Mouse (Mus musculus) neural tube, embryonic 12.5 days (tissue): Measurements from ENCODE around the gene Letmd1. TPM values are rescaled to one million over a fixed set of nuclear protein-coding genes. Genes with fewer than 3 reads are reported as not detected.

ENCODE experiments used
- ATAC-seq: fragments of 200-750 bp; cut with Nextera tagmentation; 2 replicates; pipeline ENCODE4 v1.8.0; 2017; ENCODE audit warnings: low read depth, mild to moderate bottlenecking, moderate TSS enrichment, moderate library complexity; ENCODE audit not compliant: low FRiP score
- H3K27ac ChIP-seq: fragments of 300-500 bp; sonication (generic); 2 replicates; pipeline ENCODE4 v1.5.1; 2016
- H3K27me3 ChIP-seq: fragments of 300-500 bp; sonication (generic); replicated peaks from 2 replicates; pipeline ENCODE4 v1.6.1; 2016; ENCODE audit warnings: mild to moderate bottlenecking
- H3K36me3 ChIP-seq: fragments of 300-500 bp; sonication (generic); 2 replicates; pipeline ENCODE4 v1.6.1; 2016; ENCODE audit warnings: mild to moderate bottlenecking
- H3K4me1 ChIP-seq: fragments of 300-500 bp; sonication (generic); 2 replicates; pipeline ENCODE4 v1.6.1; 2016
- H3K4me2 ChIP-seq: fragments of 300-500 bp; sonication (generic); replicated peaks from 2 replicates; pipeline ENCODE4 v1.6.1; 2016; ENCODE audit warnings: mild to moderate bottlenecking
- H3K4me3 ChIP-seq: fragments of 300-500 bp; sonication (generic); 2 replicates; pipeline ENCODE4 v1.5.1; 2016
- H3K9ac ChIP-seq: fragments of 300-500 bp; sonication (generic); 2 replicates; pipeline ENCODE4 v1.6.1; 2016; ENCODE audit warnings: mild to moderate bottlenecking
- H3K9me3 ChIP-seq: fragments of 300-500 bp; sonication (generic); 2 replicates; pipeline ENCODE4 v1.6.1; 2016; ENCODE audit warnings: mild to moderate bottlenecking
- WGBS: fragments of 180-500 bp; shearing (Covaris S2); methylation state at CpG from one replicate; pipeline ENCODE4 v1.1.7; 2016; 5-methylcytosine and 5-hydroxymethylcytosine counted together
- polyA plus RNA-seq: library from polyadenylated mRNA; unstranded; fragments of >200 nt; fragmentation: Nextera tagmentation; extraction: Ambion mirVana; gene quantifications from 2 replicates; pipeline ENCODE4 v1.2.1, GENCODE M21; 2016

Letmd1 gene
- polyA plus RNA-seq, 1 experiment from 2014 or later: 50.6 TPM

DNA sequence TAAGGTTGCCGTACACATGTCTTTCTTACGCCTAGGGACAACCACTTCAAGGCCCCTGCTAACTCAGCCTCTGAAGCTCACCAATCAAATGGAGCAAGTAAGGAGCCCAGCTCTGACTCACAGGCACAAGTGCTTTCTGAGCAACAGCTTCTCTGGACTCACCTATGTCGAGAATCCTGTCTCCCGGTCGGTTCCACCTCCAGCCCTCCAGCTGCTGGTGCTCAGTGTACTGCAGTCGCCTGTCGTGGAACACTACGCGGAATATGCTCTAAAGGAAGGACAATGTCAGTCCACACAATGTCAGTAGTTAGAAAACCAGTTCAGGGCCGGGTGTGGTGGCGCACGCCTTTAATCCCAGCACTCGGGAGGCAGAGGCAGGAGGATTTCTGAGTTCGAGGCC is 56.6 kb downstream of the Letmd1 start:
- no peak overlapping the region for H3K4me2 ChIP-seq
- ATAC-seq: no peak
- H3K36me3 ChIP-seq: peaks cover 45% of the 10 kb centered on the region
- H3K9me3 ChIP-seq: no peaks in the 10 kb centered on the region
- 96% methylated on average over 14 of the region's 14 CpGs for WGBS
- no peaks in the 10 kb centered on the region for H3K27me3 ChIP-seq
- no peak overlapping the region for H3K4me3 ChIP-seq
- H3K4me1 ChIP-seq: no peaks in the 10 kb centered on the region
- no peak overlapping the region for H3K9ac ChIP-seq
- no peak overlapping the region for H3K27ac ChIP-seq

DNA sequence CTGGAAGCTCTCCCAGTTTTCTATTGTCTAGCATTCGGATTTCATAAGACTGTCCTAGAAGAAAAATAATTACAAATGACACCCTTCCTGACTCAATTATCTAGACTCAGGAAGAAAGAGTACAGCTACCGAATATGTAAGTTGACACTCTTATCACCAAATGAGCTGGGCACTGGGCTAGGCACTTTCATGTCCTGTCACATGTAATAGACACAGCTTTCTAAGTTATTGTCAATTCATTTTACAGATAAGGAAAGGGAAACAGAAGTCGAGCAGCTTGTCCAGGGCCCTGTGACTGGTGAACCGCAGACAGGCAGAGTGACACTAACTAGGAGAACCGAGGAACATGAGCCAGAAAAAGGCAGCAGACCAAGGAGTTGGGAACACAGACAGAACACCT is 59.1 kb downstream of the Letmd1 start:
- H3K4me3 ChIP-seq: no peak overlapping the region
- no peaks in the 10 kb centered on the region for H3K4me1 ChIP-seq
- no peak overlapping the region for H3K4me2 ChIP-seq
- H3K27me3 ChIP-seq: no peaks in the 10 kb centered on the region
- H3K9me3 ChIP-seq: no peaks in the 10 kb centered on the region
- H3K36me3 ChIP-seq: peaks cover 32% of the 10 kb centered on the region
- no peak overlapping the region for H3K27ac ChIP-seq
- no peak for ATAC-seq
- 90% methylated on average over 5 of the region's 5 CpGs for WGBS
- H3K9ac ChIP-seq: no peak overlapping the region

Other genes starting within 250 kb of the Letmd1 start
- gene Atf1, start 241.2 kb upstream of the Letmd1 start, polyA plus RNA-seq: 26.0 and 27.0 TPM in 2 replicates
- not detected in 2 replicates for gene Tmprss12, start 188.2 kb upstream of the Letmd1 start, polyA plus RNA-seq
- gene Mettl7a1, start 164.9 kb upstream of the Letmd1 start, polyA plus RNA-seq: 3.8 and 5.9 TPM in 2 replicates
- 0.32 TPM in 2 replicates for gene Mettl7a3, start 134.1 kb upstream of the Letmd1 start, polyA plus RNA-seq
- gene Methig1, start 115.9 kb upstream of the Letmd1 start, polyA plus RNA-seq: 0.97 and 1.1 TPM in 2 replicates
- 0.14 TPM in 1 of 2 replicates, not detected in the other for gene Mettl7a2, start 115.8 kb upstream of the Letmd1 start, polyA plus RNA-seq
- 0.66 and 0.75 TPM in 2 replicates for gene Higd1c, start 104.5 kb upstream of the Letmd1 start, polyA plus RNA-seq
- gene Gm5475, start 46.9 kb upstream of the Letmd1 start, polyA plus RNA-seq: 0.13 and 0.18 TPM in 2 replicates
- 23.9 and 27.1 TPM in 2 replicates for gene Slc11a2, start 44.0 kb upstream of the Letmd1 start, polyA plus RNA-seq
- gene Csrnp2, start 26.5 kb downstream of the Letmd1 start, polyA plus RNA-seq: 42.6 and 43.1 TPM in 2 replicates
- 40.0 and 41.0 TPM in 2 replicates for gene Tfcp2, start 83.0 kb downstream of the Letmd1 start, polyA plus RNA-seq
- 29.0 and 29.1 TPM in 2 replicates for gene Pou6f1, start 131.0 kb downstream of the Letmd1 start, polyA plus RNA-seq
- gene Dazap2, start 146.3 kb downstream of the Letmd1 start, polyA plus RNA-seq: 171 and 182 TPM in 2 replicates
- gene Smagp, start 167.9 kb downstream of the Letmd1 start, polyA plus RNA-seq: 3.8 and 5.1 TPM in 2 replicates
- gene Bin2, start 200.5 kb downstream of the Letmd1 start, polyA plus RNA-seq: 3.5 TPM in 2 replicates
- gene Cela1, start 218.9 kb downstream of the Letmd1 start, polyA plus RNA-seq: 2.7 and 3.4 TPM in 2 replicates